Mouse (Mus musculus): ENCODE results near the gene Gm6803. TPM values are rescaled to one million over a fixed set of nuclear protein-coding genes. Genes with fewer than 3 reads are reported as not detected.

Gene Gm6803
- not detected for polyA plus RNA-seq (2017; shearing (Covaris generic))

DNA sequence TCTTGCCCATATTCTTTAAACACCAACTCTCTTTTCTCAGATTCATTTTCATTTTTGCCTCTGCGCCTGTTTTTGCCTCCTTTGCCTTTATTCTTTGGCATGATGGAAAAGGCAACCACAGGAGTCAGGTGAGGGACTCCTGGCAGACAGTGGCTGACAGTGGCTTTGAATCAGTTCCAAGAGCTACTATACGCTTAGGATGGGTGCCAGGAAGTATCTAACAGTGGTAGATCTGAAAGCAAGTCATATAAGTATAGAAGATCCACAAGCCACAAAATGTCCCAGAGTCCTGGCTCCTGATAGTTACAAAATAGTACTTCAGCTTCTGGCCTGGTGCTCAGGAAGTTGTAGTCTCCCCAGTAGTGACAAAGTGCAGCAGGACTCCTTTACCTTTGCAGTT, at the start of gene Gm6803:
Gm6803 (minus strand) TSS at position 101 of the 400 bp plus-strand sequence.

DNA sequence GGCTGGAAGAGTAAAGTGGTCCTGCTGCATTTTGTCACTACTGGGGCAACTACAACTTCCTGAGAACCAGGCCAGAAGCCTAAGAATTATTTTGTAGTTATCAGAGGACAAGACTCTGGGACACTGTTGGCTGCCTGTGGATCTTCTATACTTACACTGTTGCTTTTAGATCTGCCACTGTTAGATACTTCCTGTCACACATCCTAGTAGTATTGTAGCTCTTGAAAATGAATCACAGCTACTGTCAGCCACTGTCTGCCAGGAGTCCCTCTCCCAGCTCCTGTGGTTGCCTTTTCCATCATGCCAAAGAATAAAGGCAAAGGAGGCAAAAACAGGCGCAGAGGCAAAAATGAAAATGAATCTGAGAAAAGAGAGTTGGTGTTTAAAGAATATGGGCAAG, 8.1 kb upstream of the Gm6803 start, which contains the start of gene Gm2056:
Gm2056 (plus strand) TSS at position 301 of the 400 bp plus-strand sequence.

DNA sequence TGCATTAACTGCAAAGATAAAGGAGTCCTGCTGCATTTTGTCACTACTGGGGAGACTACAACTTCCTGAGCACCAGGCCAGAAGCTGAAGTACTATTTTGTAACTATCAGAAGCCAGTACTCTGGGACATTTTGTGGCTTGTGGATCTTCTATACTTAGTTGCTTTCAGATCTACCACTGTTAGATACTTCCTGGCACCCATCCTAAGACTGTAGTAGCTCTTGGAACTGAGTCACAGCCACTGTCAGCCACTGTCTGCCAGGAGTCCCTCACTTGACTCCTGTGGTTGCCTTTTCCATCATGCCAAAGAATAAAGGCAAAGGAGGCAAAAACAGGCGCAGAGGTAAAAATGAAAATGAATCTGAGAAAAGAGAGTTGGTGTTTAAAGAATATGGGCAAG, 7.0 kb downstream of the Gm6803 start, which contains the start of gene Gm2075:
Gm2075 (plus strand) TSS at position 301 of the 400 bp plus-strand sequence.

Other genes starting within 250 kb of the Gm6803 start
- not detected for gene Gm21319, start 243.0 kb downstream of the Gm6803 start, polyA plus RNA-seq (2017; shearing (Covaris generic))
- not detected for gene Gm21936, start 223.3 kb downstream of the Gm6803 start, polyA plus RNA-seq (2017; shearing (Covaris generic))
- gene BB287469, start 202.2 kb downstream of the Gm6803 start, polyA plus RNA-seq (2017; shearing (Covaris generic)): not detected
- not detected for gene Gm2001, start 176.4 kb downstream of the Gm6803 start, polyA plus RNA-seq (2017; shearing (Covaris generic))
- not detected for gene Gm2016, start 144.7 kb downstream of the Gm6803 start, polyA plus RNA-seq (2017; shearing (Covaris generic))
- gene Gm2022, start 123.4 kb downstream of the Gm6803 start, polyA plus RNA-seq (2017; shearing (Covaris generic)): not detected
- gene Gm2035, start 98.9 kb downstream of the Gm6803 start, polyA plus RNA-seq (2017; shearing (Covaris generic)): not detected
- gene Gm2042, start 64.7 kb downstream of the Gm6803 start, polyA plus RNA-seq (2017; shearing (Covaris generic)): not detected
- gene Gm2075, start 6.9 kb downstream of the Gm6803 start, polyA plus RNA-seq (2017; shearing (Covaris generic)): not detected
- not detected for gene Gm2056, start 8.2 kb upstream of the Gm6803 start, polyA plus RNA-seq (2017; shearing (Covaris generic))
- gene Gm16368, start 64.9 kb upstream of the Gm6803 start, polyA plus RNA-seq (2017; shearing (Covaris generic)): not detected
- gene Gm10436, start 163.3 kb upstream of the Gm6803 start, polyA plus RNA-seq (2017; shearing (Covaris generic)): not detected
- gene Gm8332, start 231.3 kb upstream of the Gm6803 start, polyA plus RNA-seq (2017; shearing (Covaris generic)): not detected

Data from inflammation-experienced regulatory T-cells, adult 16 weeks (primary cell).